Mouse (Mus musculus): ENCODE results near the gene Gm4779.

DNA sequence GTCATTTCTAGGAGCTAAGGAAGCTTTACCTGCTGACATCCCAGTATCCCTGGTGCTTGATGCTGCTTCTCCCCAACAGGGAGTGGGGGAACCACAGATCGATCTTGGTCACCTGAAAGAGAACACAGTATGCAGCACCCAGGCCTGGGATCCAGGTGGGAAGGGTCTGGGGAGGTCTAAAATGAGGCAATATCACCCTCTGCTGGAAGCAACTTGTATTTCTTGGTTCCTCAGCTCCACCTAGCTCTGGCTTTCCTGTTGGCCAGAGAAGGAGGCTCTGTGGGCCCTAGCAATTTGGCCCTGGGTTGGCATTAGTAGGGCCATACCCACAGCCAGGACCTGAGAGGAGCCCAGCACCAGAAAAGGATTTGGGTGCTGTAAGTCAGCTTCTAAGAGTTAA lies 24.9 kb upstream of the Gm4779 start:
- TF ChIP-seq CTCF (IDR thresholded peaks at IDR 0.05; ENCODE audit: control insufficient read depth, insufficient read depth, low read length) (no peak), POLR2A (IDR thresholded peaks at IDR 0.05; ENCODE audit: borderline replicate concordance, control insufficient read depth, low read depth, low read length) (no peak)

Measured in bone marrow, adult 2 months (tissue).